Mouse (Mus musculus) thymus, postnatal 14 days (tissue): ENCODE results near the gene Slc5a5.

Source experiments
- DNase-seq: peaks from one replicate; pipeline ENCODE4 v3.0.0; 2021

Gene Slc5a5

DNA sequence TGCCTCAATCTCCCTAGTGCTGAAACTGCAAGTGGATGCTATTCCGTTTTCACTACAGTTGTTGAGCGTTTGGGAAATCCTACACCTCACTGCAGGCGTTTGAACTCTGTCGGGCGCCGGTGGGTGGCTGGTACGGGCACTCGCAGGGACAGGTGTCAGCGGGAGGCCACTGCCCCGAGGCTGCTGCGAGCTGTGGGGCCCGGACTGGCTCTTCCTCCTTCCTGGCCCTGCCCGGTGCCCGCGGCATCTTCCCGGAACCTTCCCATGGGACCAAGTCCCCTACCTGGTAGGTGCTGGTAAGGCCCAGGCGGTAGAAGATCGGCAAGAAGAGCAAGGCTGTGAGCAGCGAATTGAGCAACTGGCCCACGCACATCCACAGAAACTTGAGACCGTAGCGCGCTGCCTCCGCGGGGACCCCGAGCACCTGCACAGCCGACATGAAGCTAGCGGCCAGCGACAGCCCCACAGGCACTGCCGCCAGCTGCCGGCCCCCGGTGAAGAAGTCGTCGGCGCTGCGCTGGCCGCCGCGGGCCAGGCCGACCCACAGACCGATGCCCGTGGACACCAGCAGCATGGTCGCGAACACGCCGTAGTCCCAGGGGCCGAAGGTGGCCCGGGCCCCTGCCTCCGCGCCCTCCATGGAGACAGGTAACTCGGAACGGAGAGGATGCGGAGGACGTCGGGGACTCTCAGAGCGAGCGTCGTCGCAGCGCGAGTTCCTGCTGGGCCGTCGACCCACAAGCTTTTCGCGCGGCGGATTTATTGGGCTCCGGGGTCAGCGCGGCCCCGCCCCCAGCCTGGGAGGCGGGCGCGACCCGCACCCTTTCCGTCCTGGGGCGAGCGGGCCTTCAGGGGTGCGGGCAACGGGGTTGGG is at the start of gene Slc5a5:
Gene Slc5a5, minus strand, starts transcription at position 736 of the 874 bp plus-strand sequence.
- no peak for DNase-seq

DNA sequence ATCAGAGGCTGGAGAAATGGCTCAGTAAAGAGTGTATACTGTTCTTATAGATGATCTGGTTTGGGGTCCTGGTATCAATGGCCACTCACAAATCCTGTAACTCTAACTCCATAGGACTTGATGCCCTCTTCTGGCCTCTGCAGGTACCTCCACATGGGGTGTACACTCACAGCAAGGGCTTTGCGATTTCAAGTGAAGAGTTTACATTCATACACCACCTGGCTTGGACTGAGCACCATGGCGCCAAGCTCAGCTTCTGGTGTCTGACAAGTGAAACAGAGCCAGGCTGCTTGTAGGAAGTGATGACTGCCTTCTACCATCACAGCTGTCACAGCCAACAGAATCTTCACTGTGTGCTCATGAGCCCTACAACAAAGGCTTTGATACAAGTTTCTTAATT is 48.9 kb upstream of the Slc5a5 start:
- DNase-seq: no peak

DNA sequence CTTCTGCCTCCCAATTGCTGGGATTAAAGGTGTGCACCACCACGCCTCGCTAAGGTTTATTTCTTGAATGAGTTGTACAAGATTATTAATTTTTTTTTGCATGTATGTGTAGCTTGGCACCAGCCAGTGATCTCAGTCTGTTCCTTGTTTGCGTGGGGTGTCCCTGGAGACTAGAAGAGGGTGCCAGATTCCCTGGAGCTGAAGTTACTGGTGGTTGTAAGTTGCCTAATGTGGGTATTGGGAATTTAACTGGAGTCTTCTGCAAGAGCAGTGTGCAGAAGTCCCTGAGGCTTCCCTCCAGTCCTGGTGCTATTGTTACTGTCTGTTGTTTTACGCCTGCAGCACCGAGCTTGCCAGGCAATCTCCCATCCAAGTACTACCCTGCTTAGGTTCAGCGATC is 44.6 kb upstream of the Slc5a5 start:
- DNase-seq: no peak

DNA sequence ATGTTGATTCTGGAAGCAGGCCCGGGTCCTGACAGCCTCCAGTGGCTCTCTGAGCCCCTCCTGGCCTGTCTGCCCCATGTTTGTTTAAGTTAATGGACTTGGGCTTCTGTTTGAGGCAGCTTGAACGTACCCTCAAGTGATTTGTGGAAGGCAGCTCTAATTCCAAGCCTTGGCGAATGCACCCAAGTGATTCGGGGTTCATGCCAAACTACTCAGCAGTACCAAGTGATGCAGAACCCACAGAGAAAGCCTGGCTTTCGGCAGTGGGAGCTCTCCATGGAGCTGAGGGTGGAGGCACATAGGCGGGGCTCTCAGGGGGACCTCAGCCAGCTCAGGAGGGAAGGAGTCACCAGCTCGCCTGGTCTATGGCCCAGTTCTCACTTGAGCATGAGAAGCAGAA is 42.2 kb upstream of the Slc5a5 start:
- no peak for DNase-seq

DNA sequence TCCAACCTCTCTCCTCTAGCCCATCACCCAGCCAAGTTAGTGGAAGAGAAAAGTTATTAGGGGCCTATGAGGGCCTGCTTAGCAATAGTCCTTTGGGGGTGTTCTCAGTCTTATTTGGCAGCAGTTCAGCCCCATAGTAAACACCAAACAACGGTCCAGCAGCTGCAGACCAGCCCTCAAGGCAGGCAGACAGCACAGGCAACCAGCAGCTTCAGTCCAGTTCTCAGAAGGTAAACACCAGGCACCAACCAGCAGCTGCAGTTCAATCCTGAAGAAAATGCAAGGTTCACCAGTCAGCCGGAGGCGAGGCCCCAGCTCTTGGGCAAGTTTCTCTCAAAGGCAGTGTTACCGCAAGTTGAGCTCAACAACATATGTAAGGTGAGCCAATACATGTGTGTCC is 40.5 kb upstream of the Slc5a5 start:
- DNase-seq: no peak

DNA sequence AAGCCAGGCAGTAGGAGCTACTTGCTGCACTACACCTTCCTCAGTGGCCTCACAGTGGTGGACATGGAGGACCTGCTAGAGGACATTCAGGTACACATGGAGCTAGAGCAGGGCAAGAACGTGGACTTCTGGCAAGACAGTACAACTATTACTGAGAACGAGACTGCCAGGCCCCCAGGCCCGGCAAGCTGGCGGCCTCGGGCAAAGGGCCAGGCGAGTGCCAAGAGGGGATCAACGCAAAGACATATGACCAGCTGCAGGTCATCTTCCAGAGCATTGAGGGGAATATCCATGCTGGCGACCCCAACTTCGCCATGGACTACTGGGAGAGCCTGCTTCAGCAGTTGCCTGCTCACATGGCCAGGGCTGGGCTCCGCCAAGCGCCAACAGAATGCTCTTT is 39.2 kb upstream of the Slc5a5 start:
- DNase-seq: no peak

DNA sequence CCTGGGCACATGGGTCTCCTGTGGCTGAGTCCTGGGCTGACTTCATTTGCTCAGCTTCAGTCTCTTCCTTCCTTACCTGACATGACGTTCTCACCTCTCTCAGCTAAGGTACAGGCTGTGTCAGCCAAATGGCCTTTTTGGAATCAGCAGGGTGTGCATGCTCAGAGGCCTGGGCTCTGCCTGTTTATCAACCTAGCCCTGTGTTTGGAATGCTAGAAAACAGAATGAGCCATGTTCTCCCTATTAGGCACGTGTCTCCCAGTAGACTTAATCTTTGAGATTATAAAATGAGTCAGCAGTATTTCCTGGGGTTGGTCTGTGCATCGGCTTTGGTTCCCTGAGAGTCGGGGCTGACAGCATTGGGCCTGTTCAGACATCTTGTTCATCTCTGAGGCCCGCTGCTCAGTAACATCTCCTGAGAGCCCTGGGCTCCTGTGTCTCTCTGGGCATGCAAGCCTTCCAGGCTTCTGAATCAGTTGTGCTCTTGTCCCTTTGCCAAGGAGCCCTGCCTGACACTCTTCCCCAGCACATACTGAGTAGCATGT is 36.3 kb upstream of the Slc5a5 start:
- no peak for DNase-seq

DNA sequence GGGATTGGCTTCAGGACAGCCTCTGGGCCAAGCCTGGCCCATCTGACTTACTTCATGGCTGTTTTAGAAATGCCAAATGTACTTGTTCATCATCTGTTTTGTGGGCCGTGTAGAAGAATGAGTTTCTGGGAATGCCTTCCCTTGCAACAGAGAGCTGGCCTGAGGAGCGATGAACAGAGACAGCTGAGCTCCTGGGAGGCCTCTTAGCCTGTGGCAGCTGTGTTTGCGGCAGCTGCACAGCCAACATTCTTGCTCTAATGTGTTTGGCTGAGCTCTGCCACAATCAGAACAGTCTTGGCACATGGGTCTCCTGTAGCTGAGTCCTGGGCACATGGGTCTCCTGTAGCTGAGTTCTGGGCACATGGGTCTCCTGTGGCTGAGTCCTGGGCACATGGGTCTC is 35.5 kb upstream of the Slc5a5 start:
- DNase-seq: no peak

DNA sequence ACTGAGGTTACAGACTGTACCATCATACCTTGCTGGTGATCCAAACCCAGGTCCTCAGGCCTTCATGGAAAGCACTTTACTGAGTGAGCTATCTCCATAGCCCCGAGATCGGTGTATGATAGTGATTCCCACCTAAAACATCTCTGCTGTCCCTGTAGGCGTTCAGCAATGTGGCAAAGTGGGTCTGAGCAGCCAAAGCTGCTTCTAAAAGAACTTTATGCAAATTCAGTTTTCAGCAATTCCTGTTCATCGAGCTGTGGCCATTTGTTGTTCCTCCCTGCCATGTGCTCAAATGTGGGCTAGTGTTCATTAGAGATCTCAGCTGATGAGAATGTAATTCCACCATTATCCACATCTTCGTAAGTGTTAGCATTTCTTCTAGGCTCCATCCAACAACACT is 33.8 kb upstream of the Slc5a5 start:
- no peak for DNase-seq

DNA sequence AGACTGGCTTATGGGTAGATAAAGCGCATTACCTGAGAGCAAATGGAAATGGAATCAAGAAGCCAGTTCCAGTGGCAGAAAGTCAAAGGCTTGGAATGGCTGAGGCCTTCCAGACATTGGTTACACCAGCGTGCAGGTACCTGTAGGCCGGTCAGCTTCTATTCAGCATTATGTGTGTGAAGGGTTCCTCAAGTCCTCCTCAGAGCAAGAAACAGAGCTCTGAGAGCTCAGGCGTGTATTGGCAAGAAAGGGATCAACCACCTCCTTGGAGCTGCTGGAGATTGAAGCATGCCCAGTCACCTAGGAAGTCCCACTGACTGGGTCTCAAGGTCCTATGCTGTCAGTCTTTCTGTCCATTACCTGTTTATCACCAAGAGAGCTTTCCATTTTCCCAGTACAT is 33.2 kb upstream of the Slc5a5 start:
- DNase-seq: no peak

DNA sequence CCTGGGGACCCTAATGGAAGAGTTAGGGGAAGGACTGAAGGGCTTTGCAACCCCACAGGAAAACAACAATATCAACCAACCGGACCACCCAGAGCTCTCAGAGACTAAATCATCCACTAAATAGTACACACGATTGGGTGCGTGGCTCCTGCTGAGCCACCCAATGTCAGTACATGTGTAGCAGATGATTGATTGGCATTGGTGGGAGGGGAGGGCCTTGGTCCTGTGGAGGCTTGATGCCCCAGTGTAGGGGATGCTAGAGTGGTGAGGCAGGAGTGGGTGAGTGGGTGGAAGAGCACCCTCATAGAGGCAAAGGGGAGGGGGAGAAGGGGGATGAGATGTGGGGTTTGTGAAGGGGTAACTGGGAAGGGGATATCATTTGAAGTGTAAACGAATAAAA is 31.6 kb upstream of the Slc5a5 start:
- no peak for DNase-seq

DNA sequence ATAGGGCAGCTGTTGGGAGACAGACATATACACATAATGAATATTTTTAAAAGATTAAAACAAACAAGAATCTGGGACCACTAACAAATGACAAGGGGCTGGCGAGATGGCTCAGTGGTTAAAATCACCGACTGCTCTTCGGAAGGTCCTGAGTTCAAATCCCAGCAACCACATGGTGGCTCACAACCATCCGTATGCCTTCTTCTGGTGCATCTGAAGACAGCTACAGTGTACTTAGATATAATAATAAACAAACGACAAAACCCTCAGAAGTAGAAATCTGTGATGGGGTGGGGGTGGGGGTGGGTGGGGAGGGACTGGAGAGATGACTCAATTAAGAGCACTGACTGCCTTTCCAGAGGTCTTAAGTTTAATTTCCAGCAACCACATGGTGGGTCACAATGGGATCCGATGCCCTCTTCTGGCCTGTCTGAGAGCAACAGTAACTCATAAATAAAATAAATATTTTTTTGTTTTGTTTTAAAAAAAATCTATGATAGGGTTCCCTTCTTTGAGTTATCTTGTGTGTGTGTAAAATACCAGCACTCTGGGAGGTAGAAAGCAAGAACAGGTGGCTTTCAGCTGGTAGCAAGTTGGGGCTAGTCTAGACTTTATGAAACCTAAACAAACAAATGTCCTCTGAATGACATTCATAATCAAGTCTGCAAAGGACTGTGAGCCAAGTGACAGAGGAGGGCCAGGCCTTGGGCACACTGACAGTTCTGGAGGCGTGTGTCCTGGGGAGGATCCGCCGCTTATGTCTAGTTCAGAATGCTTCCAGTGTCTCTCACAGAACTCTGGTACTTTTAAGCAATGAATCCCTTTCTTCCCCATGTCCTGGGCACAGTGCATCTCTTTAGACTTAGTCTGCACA is 27.7 kb upstream of the Slc5a5 start:
- DNase-seq: no peak

DNA sequence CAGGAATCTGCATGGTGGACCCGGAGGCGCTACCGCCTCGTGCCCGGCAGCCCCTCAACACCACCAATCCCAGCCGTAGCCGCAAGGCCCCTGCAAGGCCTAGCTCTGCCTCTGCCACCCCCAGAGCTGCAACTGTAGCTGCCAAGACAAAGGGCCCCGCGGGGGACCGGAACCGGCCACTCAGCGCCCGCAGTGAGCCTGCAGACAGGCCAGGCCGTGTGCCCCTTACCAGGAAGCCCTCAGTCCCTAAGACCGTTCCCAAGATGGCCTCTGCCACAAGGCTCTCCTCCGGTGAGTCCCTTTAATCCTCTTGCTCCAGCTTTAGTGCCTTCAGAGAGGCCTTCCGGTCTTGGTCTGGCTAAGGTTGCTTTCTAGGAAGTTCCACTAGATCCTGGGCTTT is 22.1 kb upstream of the Slc5a5 start:
- DNase-seq: no peak

DNA sequence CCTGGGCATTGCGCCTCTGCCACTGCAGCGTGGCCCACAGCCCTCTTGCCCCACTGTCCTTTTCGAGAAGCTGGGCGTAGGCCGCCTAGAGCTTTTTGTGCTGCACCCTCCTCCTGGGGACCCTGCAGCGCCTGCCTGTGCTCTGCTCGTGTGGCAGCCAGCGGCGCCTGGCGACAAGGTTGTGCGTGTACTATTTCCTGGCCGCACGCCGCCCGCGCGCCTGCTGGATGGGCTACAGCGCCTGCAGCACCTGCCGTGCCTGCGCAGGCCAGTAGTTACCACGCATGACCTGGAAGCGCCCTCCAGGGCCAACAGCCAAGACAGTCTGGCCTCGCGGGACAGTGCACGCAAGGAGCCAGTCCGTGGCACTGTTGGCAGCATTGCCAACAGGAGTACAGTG is 21.0 kb upstream of the Slc5a5 start:
- no peak for DNase-seq

DNA sequence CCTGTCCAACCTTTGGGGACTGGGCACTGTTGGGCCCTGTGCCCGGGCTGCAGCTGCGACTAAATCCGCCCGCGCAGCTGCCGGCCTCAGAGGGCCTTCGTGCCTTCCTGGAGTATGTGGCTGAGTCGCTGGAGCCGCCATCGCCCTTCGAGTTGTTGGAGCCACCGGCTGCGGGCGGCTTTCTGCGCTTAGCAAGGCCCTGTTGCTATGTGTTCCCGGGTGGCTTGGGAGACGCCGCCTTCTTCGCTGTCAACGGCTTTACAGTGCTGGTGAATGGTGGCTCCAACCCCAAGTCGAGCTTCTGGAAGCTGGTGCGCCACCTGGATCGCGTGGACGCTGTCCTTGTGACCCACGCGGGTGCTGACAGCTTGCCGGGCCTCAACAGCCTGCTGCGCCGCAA is 20.4 kb upstream of the Slc5a5 start:
- DNase-seq: no peak

DNA sequence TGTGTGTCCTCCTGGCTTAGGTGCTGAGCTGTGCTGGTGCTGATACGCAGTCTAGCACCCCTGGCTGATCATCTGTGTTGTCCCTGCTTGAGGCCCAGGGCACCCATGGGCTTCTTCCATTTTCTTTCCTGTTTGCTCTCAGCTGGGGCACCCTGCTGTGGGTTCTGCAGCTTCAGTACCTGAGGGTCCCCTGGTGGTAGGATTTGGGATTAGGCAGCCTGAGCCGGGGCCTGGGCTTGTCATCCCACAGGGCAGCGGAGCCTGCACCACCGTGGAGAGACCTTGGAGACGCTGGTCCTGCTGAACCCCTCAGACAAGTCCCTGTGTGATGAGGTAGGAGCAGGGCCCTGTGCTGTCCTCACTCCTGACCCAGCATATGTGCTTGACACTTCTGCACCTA is 19.0 kb upstream of the Slc5a5 start:
- no peak for DNase-seq

DNA sequence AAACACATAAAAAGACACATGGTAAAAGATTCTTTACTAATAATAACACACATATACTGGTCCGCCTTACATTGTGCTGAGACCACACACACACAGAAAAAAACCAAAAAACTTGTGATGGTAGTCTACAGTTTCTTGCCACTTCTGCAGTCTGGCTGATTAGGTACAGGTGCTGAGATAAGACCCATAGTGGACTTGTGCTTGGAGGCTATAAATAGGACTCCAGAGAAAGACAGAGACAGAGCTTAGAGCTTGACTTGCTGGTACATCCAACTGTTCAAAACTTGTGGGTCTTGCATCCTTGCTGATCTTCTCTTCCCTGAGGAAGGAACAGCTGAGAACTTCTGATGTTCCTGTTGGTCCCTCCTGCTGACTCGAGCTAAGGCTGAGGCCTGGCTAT is 15.0 kb upstream of the Slc5a5 start:
- no peak for DNase-seq

DNA sequence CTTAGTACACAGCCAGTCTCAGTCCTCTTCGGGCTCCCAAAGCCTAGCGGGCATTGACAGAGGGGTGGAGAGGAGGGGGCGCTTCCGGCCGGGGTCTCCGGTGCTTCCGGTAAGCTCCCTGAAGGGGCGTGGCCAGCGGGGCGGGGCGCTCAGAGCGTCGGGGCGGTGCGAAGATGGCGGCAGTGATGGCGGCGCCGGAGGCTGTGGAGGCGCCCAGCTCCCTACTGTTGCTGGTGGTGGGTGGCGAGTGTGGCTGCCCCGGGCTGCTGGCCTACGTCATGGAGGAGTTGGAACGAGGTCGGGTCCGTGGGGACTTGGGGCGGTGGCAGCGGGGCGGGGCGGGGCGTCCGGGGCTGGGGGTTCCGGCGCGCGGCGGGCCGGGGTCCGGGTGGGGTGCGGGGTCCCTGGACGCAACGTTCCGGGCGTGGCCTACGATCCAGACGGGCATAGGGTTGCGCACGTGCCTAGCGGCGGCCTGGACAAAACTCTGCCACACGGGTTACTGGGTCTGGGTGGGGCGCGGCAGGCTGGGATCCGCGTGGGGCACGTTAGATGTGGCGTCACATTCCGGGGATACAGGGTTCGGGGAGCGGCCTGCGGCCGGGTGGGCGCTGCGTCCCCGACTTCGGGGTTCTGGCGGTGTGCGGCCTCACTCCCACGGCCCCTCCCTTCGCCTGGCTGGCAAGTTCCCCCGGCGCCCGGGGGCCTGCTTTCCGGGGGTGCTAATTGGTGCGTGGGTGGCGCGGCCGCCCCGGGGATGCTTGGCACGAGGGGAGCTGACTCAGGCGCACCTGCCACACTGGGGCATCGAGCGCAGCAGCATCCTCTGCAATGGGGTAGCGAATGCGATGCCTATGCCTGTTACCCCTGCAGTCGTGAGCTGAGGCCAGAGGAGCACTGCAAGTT is 13.5 kb upstream of the Slc5a5 start, which contains the start of gene Map1s:
Gene Map1s, plus strand, starts transcription at position 102 of the 906 bp plus-strand sequence.
- peak; percentile 95 for DNase-seq

DNA sequence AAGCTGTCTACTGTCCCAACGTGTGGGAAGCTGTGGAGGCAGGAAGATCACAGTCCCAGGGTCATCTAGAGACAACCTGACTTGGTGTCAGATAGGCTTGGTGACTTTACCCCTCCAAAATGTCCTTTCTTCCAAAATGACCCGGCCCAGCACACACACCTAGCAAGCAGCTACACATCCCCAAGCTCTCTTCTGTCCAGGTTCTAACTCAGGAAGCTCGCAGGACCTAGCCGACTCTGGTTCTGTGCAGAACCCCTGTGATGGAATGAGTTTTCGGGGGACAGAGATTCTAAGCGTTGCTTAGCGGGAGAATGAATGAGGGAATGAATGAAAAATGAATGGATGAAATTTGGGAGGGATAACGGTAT is 12.9 kb upstream of the Slc5a5 start:
- DNase-seq: no peak

DNA sequence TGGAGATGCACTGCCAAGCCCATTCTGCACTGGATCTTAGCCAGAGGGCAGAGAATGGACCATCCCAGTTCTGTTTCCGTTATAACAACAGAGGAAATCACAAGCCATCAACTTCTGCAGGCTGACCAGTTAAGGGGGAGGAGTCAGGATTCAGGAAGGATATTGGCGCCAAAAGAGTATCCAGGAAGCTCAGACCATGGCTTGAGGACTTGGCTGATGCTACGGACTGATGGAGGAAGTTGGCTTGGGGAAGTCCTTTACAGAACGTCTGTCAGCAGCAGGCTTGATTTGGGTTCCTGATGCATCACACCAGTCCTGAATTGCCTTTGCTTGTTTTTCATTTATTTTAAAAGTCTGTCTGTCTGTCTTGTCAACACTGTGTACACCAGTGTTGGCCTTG is 12.0 kb upstream of the Slc5a5 start:
- no peak for DNase-seq

DNA sequence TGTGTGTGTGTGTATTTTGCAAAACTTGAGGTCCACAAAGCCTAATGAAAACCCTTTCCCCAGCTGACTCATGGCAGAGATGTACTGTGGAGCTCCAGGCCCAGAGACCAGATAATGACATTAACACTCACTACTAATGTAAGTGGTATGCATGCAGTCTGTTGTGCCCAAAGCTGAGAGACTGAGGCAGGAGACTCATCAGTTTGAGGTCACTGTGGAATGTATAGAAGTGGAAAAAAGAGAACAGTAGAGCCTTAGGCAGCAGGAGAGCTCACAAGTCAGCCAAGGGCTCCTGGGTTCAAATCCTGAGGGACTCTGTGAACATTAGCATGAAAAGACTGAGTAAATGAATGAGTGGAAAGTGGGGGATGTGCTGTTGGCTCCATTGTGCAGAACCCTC is 11.0 kb upstream of the Slc5a5 start:
- DNase-seq: no peak

DNA sequence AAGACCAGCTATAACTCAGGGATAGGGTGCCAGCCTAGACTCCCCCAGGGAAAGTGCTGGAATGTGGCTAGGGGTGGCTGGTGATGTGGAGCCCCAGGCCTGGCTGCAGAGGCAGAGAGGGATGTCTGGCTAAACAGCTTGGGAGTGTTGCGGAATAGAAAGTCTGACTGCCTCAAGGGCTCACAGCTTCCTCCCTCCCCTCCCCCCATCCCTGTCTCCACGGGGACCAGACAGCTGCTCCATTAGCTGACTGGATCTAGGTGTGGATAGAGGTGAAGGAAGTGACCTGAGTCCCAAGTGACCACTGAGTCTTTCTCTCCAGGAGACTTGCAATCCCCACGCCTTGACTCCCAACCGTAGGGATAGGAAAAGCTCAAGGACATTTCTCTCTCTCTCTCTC is 10.6 kb upstream of the Slc5a5 start:
- DNase-seq: no peak

DNA sequence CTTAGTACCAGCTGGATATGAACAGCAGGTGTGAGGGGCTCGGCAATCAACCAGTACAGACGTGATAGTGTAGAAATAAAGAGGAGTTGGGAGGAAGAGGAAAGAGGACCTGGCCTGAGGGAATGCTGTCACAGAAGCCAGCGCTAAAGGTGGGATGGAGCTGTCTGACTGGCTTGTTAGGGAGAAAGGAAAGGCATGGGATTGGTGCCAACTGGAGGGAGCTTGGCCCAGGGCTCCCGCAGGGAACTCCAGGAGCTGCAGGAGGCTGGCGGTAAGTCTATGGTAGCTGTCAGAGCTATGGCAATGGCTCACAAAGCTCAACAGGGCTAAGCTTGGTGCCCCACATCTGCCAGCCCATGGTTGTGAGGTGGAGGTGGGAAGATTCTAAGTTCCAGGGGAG is 9.7 kb upstream of the Slc5a5 start:
- no peak for DNase-seq
